Mouse (Mus musculus): ENCODE results near the gene Akt3.

- TF ChIP-seq GATA1 (IDR thresholded peaks at IDR 0.05; ENCODE audit: borderline replicate concordance, low read length) (no peak), FLI1 (IDR thresholded peaks at IDR 0.05; ENCODE audit: low read length) (no peak)
Observed at GRCm38 (mm10) chr1:177014921-177015439, 243.0 kb downstream of the Akt3 start.
